Mouse (Mus musculus) NIH3T3 (cell line): ENCODE data around the gene AI854703.
"Not testable (repeated sequence)": the region's sequence is repeated elsewhere in the genome, so short reads cannot be mapped to it uniquely, and the experiment has no call there.

Experiments
- DNase-seq: peaks from one replicate; pipeline ENCODE4 v3.0.0-alpha.2; 2012; ENCODE audit warnings: low read depth

AI854703 gene

DNA sequence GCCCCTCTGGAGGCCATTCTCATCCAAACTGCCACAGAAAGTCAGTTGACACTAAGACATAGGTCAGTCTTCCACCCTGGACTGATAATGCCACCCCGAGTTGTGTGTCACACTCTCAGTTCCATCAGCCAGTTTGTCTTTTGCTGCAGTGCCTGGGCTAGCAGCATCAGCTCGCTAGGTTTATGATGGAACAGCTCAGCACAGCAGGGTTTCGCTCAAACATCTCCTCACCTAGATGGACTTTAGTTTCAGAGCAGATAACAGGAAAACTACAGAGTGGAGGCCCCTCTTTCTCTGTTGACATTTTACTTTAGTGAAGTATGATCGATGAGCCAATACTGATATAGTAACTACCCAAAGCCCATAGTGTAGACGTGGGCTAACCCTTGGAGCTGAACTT is 11.8 kb upstream of the AI854703 start:
- no peak for DNase-seq

DNA sequence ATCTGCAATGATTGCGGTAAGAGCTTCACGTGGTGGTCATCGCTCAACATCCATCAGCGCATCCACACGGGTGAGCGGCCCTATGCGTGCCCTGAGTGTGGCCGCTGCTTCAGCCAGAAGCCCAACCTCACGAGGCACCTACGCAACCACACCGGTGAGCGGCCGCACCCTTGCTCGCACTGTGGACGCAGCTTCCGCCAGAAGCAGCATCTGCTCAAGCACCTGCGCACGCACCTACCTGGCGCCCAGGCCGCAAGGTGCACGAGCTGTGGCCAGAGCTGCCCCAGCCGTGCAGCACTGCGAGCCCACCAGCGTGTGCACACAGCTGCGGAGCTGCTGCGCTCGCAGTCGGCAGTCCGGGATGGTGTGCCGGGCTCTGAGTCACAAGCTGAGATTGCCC is 6.5 kb upstream of the AI854703 start:
- no peak for DNase-seq

DNA sequence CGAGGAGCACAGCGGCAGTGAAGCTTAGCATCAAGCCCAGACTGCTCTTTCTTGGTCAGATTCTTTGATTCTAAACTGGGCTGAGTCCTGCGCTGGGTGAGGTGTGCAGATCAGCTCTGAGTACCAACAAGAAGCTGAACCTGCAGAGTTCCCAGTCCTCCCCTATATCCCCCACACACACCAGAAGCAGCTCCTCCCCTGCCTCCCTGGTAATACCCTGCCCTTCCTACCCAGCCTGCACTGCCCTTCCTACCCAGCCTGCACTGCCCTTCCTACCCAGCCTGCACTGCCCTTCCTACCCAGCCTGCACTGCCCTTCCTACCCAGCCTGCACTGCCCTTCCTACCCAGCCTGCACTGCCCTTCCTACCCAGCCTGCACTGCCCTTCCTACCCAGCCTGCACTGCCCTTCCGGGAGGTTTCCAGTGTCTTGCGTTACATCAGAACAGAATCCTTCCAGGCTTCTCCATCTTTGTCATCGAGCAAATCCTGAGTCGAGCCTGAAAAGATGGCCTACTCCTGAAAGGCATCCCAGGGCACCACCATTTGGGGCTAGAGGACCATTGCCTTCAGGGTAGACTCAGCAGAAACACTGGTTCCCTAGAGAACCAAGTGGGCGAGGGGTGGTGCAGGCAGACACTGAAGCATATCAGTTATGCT is 4.2 kb upstream of the AI854703 start:
- not testable (repeated sequence) for DNase-seq

DNA sequence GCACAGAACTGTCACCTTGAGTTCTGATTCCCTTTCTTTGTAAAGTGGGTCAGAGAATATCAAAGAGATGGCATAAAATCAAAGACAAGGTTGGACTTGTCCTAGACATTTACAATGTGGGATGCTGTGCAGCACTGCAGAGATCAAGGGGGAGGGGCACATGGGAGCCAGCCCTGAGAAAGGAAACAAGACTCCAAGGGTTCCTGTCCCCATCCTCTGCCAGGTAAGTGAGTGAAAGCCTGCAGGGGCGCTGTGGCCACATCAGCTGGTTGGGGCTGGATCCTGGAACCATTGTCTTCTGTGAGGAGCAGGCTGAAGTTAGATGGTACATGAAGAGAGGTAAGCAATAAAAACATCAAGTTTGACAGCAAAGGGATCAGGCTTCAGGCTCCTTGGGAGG is 3.1 kb upstream of the AI854703 start:
- no peak for DNase-seq

DNA sequence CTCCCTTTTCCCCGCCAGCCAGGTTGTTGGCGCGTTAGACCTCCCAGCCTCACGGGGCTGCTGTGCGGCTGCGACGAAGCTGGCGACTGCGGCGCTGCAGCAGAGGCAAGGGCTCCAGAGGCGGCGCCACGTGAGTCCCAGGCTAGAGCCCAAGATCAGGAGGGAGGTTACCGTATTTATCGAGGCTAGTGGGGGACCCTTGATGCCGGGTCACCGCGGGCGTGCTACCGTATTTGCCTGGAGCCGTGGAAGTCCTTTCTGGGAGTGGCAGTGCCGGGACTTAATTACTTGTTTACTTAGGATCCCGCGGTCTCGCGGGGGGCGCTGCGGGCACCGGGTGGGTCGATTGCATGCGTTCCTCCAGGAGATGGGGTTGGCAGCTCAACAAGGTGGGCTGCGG is 420 bp downstream of the AI854703 start:
- no peak for DNase-seq

DNA sequence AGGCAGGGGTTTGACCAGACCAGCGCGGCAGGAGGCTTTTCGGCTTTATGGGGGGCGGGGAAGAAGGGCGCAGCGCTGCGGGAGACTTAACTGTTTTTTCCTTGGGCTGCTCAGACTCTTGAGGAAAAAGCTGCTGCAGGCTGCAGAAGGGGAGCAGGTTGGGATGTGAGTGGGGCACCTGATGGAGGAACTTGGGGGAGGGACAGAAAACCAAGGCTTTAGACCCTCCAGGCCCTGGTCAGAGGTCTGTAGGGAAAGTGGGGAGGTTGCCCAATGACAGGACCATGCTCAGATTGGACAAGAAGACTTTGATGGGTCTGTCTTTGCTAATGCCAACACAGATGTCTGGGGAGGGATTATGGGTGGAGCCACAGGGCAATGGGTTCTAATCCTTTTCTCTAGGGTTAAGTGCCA is 954 bp downstream of the AI854703 start:
- no peak for DNase-seq

DNA sequence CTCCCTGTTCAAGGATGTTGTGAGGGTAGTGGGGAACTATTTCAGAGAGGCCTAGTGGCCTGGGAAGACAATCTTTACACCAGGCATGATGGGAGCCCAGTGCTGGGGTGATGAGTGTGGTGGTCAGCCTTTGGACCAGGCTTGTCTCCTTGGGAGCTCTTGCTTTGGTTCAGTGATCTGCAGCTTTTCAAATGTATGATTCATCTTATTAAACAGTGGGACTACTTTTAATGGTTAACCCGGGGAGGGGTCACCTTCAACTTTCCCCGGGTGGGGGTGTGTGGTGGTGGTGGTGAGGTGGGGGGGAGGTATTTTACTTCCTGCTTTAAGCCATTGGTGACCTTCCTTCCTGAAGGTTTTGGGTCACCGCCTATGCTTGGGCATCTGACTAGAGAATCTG is 1.8 kb downstream of the AI854703 start:
- DNase-seq = no peak

DNA sequence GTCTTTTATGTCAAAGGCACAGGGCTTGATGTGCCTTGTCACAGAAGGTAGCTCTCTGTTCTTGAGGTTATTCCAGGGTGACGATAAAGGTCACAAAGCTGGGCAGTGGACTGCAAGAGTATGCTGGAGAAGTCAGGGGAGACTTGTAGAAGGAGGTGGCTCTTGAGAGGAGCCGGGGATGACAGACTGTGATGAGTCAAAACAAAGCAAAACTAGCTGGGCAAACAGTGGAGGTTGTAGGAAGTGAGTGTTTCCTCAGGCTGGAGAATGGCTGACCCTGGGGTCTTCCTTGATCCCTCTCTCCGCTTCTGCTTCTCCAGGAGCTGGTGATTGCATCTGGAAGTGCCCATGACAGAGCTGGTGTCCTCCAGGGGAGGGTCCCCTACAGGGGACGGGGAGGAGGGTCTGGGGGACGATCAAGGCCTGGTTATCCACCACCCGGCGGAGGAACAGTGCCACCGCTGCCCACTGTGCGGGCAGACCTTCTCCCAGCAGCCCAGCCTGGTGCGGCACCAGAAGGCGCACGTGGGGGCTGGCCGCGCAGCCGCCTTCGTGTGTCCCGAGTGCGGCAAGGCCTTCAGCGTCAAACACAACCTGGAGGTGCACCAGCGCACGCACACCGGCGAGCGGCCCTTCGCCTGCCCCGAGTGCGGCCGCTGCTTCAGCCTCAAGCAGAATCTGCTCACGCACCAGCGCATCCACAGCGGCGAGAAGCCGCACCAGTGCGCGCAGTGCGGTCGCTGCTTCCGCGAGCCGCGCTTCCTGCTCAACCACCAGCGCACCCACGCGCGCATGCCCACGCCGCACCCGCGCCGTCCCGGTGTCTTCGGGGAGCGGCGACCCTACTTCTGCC is 2.5 kb downstream of the AI854703 start:
- no peak for DNase-seq

DNA sequence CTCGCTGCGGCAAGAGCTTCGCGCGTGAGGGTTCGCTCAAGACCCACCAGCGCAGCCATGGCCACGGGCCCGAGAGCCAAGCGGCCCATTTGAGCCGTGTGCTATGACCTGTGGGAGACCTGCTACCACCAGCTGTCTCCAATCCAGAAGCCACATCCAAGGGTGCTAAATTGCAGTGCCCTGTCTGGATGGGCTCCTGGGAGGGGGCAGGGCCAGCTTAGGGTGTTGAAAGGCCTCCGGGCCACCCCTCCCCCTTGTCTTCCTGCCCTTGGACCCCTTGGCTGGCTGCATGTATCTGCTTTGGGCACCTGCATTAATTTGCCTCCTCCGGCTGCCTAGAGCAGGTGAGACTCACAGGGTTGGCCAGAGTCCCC is 3.1 kb downstream of the AI854703 start:
- DNase-seq = no peak

DNA sequence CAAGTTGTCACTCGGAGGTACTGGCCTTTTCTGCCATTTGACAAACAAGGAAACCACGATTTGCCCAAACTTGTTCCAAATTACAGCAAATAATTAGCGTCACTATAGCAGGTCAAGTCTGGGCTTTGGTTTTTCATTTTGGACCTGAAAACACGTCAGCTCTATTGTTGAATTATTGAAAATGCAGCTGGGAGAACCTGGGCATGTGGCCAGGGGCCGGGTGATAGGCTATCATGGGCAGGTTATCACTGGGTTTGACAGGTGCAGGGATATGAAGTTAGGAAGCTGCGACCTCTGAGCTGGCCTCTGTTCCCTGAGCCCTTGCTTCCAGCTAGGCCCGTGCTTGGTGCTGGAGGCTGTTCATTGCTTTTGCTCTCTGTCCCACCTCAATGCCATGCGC is 4.3 kb downstream of the AI854703 start:
- DNase-seq = no peak

DNA sequence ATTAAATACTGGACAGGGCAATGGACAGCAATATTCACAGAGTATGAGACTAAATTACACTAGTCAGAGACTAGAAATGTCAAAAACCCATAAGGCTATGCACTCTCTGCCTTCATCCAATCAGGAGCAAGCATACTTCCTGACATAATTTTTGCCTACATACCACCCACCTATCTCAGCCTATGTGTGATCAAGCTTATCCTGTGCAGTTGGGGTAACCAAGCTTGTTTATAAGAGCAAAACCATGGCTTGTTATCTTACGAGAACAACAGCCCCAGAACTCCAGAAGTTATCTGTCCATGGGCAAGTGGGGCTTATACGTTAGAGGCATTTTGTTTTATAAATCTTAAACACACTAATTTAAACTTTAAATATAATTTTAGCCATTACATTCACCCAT is 8.5 kb downstream of the AI854703 start:
- no peak for DNase-seq

DNA sequence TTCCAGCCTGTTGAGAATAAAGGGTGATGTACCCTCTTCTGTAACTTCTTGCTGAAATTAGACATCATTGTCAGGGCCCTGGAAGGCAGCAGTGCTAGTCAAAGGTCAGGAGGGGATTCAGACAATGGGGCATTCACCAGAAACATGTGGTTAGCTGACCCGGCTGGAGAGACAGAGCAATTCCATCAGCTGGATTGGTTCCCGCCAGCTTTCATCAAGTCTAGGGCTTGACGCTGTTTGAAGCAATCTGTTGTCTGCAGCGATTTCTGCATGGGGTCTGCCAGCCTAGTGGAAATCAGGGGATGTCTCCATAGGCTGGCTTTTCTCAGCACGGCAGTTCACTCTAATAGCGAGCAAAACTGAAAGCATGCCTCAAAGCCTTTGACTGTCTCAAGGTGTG is 10.0 kb downstream of the AI854703 start:
- DNase-seq = no peak

DNA sequence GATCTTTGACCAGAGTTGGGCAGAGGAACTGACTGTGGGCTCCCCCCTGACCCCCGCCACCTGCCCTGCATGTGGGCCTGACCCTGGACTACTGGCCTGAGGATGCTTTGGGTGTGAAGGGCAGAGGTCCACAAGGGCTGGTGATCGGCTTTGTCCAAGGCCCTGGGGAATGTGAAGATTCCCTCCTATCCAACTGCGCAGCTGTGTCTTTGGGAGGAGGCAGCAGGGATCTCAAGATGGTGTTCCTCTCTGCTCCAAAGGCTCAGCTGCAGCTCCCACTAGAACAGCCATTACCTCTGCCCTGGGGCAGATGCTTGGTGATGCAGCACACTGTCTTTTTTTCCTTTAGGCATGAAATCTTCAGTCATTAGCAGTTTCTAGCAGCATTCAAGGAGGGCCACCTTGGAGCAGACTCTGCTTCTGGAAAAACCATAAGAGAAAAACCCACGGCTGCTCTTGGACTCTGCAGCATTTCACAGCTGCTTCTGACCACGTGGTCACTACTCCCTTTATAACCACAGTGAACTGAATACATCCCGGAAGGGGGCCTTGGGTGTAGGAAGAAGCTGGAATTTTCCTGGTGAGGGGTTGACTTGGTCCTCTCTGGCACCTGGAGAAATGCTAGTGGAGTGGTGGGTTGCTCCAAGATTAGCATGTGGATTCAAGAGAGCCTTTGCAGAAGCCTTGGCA is 11.4 kb downstream of the AI854703 start:
- DNase-seq = no peak

DNA sequence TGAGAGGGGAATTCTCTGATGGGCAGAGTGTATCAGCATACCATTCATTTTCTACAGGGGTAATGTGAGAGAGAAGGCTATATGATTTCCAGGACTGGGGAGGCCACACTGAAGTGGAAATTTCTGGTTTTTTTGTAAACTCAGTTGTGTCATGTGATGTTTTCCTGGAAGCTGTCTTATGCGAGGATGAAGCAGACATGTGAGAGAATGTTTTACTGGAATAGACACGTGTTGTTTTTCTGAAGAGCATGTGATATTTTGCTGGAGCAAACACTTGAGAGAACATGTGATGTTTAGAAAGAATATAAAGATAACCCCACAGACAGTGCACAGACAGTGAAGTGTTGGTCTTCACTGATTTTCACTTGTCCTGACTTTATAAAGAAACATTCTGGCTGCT is 12.0 kb downstream of the AI854703 start:
- no peak for DNase-seq

DNA sequence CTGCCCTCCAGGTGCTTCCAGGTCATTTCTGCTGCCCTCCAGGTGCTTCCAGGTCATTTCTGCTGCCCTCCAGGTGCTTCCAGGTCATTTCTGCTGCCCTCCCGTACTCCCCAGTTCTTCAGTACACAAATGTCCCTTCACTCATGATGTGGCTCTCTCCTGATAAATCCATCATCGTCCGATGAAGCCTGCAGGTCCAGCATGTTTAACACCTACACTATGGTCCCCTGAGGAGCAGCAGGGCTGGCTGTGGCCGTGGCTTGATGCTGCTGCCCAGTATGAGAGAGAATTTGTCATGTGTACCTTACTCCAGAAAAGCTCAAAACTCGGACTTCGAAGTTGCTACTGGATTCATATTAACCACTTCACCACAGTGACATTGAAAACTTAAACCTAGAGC is 14.8 kb downstream of the AI854703 start:
- no peak for DNase-seq

DNA sequence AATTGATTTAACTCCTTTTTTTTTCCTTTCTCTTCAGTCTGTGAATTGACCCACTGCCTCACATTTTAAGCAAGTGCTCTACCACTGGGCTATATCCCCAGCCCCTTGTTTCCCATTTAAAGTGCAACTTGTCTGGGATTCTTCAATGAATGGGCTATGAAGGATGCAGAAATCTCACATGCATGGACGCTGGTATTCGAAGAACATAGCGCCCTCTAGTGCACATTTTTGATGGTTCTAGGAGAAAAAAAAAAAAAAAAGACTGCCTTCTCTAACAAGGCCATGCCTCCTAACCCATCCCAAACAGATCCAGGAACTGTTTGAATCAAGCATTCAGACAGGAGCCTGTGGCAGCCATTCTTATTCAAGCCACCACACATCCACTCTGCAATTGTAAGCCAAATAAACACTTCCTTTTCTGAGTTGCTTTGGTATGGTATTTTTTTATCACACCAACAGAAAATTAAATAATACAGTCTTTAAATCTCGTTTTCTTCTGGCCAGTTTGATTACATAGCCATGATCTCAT is 16.3 kb downstream of the AI854703 start:
- peak; percentile 90 for DNase-seq

DNA sequence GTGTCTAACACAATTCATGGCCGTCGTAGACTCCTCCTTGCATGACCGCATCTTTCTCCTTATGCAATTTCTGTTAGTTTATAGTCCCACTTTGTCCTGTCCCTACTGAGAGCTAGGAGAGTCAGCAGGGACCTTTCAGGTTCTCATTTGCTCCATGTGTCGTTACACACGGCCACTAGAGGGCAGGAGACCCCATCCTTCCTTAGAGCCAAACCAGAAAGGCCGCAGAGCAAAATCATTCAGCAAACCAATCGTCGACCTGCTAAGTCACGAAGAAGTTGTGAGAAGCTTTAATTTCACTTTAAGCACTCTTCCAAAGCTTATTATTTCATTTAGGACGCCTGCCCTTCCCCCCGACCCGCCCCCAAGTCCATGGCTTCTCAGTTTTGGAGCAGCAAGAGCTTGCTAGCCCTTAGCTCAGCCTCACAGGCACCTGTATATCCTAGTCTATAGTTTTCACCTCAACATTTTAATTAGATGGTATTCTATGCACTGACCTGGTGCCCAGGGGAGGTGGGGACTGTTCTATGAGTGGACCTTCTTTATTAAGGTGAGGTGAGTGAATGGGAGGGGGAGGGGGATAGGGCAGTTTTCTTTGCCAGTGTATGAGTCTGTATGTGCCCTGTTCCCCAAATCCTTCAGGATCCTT is 19.2 kb downstream of the AI854703 start:
- DNase-seq = peak; percentile 82

DNA sequence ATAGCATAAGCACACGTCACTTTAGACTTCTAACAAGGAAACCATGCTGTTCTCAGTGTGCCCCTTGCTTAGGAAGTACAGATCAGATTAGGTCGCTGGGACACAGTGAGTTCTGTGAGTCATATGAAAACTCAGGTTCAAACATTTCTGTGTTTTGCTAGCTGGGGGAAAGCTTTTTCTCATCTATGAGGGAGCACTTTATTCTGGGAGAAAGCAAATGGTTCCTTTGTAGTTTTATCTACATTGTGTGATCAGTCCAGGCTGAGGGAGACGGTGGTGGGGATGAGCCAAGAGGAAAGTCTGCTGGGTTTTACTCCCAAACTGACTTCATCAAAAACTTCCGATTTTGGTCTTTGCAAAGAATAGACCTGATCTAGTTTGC is 19.7 kb downstream of the AI854703 start:
- no peak for DNase-seq

DNA sequence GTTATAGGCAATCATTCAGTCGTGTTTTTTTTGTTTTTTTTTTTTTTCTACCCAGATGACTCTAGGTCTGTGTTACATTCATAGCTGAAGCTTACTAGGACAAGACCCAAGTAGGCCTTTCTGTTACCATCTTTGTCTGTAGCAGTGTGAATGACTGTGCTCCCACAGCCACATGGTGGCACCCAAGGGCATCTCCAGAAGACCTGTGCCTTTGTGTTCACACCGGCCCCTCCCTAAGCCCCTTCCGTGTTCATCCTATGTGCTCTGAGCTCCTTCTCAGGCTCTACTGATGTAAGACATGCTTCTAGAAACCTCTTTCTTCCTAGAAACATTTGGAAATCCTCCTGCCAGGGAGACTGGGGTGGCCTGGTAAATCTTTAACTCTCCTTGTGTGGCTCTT is 20.4 kb downstream of the AI854703 start, which contains the start of gene Gimap8:
Gene Gimap8, plus strand, starts transcription at position 240 of the 400 bp plus-strand sequence.
- DNase-seq = no peak

DNA sequence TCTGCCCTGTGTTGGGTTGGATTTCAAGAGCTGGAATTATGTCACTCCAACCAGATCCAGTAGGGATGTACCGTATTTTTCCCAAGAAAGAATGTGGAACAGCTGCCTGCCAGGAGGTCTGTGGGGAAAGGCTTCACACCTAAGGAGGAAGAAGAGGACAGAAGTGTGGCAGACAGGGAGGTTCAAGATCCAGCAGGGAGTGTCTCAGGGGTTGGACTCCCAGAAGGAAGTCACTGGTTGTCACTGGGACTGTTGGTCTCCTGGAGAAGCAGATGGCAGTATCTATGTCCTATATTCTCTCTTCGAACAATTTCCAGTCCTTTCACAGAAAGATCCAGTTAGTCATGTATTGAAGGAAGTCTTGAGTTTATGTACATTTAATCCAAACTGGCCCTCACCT is 21.0 kb downstream of the AI854703 start:
- DNase-seq = no peak

DNA sequence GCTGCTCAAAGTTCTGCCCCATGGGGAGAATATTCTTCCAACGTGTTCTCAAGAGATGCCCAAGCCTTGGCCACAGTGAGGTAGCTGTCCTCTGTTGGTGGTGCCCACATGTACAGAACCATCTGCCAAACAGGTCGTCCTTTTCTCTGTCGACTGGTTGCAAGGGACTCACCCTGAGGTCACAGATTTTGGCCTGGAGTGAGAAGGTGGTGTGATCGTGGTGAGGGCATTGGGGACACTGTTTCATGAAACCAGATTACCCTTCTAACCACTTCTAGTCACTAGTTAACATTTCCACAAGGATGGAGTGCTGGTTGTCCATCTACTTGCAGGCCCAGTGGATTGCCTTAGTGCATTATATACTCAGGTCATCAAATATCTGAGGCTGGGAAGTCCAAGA is 22.2 kb downstream of the AI854703 start:
- no peak for DNase-seq

DNA sequence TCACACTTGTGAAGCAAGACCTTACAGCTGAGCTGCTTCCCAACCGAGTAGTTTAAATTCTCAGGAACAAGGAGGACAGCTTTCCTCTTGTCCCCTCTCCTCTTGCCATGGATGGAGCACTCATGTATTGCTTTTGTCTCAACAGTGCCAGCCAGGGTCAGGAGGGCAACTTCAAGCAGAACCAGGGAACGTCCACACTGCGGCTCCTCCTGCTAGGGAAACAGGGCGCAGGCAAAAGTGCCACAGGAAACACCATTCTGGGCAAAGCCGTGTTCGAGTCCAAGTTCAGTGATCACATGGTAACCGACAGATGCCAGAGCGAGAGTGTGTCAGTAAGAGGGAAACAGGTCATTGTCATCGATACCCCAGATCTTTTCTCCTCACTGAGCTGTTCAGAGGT is 23.5 kb downstream of the AI854703 start:
- no peak for DNase-seq
